Mouse (Mus musculus) heart, embryonic 15.5 days (tissue): Measurements from ENCODE around the gene Naa35. TPM values are rescaled to one million over a fixed set of nuclear protein-coding genes. Genes with fewer than 3 reads are reported as not detected.
"Not testable (repeated sequence)": the region's sequence is repeated elsewhere in the genome, so short reads cannot be mapped to it uniquely, and the experiment has no call there.

Experiments
- ATAC-seq: fragments of 200-750 bp; cut with Nextera tagmentation; replicated peaks from 2 replicates; pipeline ENCODE4 v1.8.0; 2017; ENCODE audit warnings: low read depth, moderate TSS enrichment; ENCODE audit not compliant: insufficient number of reproducible peaks, insufficient read depth, low FRiP score
- H3K27ac ChIP-seq: fragments of 300-500 bp; sonication (generic); 2 replicates; pipeline ENCODE4 v1.5.1; 2015; ENCODE audit warnings: mild to moderate bottlenecking, inconsistent platforms
- H3K27me3 ChIP-seq: fragments of 300-500 bp; sonication (generic); 2 replicates; pipeline ENCODE4 v1.6.1; 2015; ENCODE audit warnings: inconsistent platforms
- H3K36me3 ChIP-seq: fragments of 300-500 bp; sonication (generic); 2 replicates; pipeline ENCODE4 v1.6.1; 2015; ENCODE audit warnings: mild to moderate bottlenecking, inconsistent platforms
- H3K4me1 ChIP-seq: fragments of 300-500 bp; sonication (generic); replicated peaks from 2 replicates; pipeline ENCODE4 v1.6.1; 2015; ENCODE audit warnings: inconsistent platforms
- H3K4me2 ChIP-seq: fragments of 300-500 bp; sonication (generic); 2 replicates; pipeline ENCODE4 v1.6.1; 2015; ENCODE audit warnings: inconsistent platforms, mild to moderate bottlenecking, moderate library complexity
- H3K4me3 ChIP-seq: fragments of 300-500 bp; sonication (generic); 2 replicates; pipeline ENCODE4 v1.5.1; 2015; ENCODE audit warnings: mild to moderate bottlenecking, inconsistent platforms
- H3K9ac ChIP-seq: fragments of 300-500 bp; sonication (generic); 2 replicates; pipeline ENCODE4 v1.6.1; 2015; ENCODE audit warnings: mild to moderate bottlenecking, inconsistent platforms
- H3K9me3 ChIP-seq: fragments of 300-500 bp; sonication (generic); replicated peaks from 2 replicates; pipeline ENCODE4 v1.6.1; 2016; ENCODE audit warnings: inconsistent platforms
- WGBS: fragments of 180-500 bp; shearing (Covaris S2); methylation state at CpG from one replicate; pipeline ENCODE4 v1.1.7; 2015; ENCODE audit warnings: mixed read lengths; 5-methylcytosine and 5-hydroxymethylcytosine counted together
- polyA plus RNA-seq: library from polyadenylated mRNA; unstranded; fragments of >200 nt; fragmentation: Nextera tagmentation; extraction: Ambion mirVana; gene quantifications from 2 replicates; pipeline ENCODE4 v1.2.1, GENCODE M21; 2015

The Naa35 gene
- polyA plus RNA-seq, 1 experiment from 2014 or later = 85.3 TPM

- Histone ChIP-seq H3K4me1 (peaks cover 6% of the 10 kb centered on the region), H3K9ac (no peak overlapping the region), H3K36me3 (no peaks in the 10 kb centered on the region), H3K4me3 (no peak overlapping the region), H3K9me3 (no peaks in the 10 kb centered on the region), H3K27me3 (no peaks in the 10 kb centered on the region), H3K4me2 (no peak overlapping the region), H3K27ac (no peak overlapping the region)
- no peak for ATAC-seq
- whole genome bisulfite sequencing = 96% methylated on average over 4 of the region's 4 CpGs
Measured at GRCm38 (mm10) chr13:59580954-59581353, 4.1 kb upstream of the Naa35 start.

- peaks cover 8% of the 10 kb centered on the region; the same call in 1 of the 2 replicates for H3K36me3 ChIP-seq
- H3K9ac ChIP-seq = peak overlapping the region; percentile 57
- H3K4me1 ChIP-seq = peaks cover 23% of the 10 kb centered on the region
- no peaks in the 10 kb centered on the region for H3K27me3 ChIP-seq
- peak overlapping the region; percentile 79 for H3K4me3 ChIP-seq
- H3K9me3 ChIP-seq = no peaks in the 10 kb centered on the region
- peak; percentile 29 for ATAC-seq
- H3K4me2 ChIP-seq = peak overlapping the region; percentile 84
- 3% methylated on average over 9 of the region's 9 CpGs for WGBS
- peak overlapping the region; percentile 77 for H3K27ac ChIP-seq
Measured at GRCm38 (mm10) chr13:59584481-59584880, 578 bp upstream of the Naa35 start.

GRCm38 (mm10) chr13:59585648-59586005 is 568 bp downstream of the Naa35 start:
- Histone ChIP-seq H3K27me3 (no peaks in the 10 kb centered on the region), H3K9ac (peak overlapping the region; percentile 87), H3K36me3 (peaks cover 18% of the 10 kb centered on the region), H3K4me2 (peak overlapping the region; percentile 72), H3K9me3 (no peaks in the 10 kb centered on the region), H3K4me3 (peak overlapping the region; percentile 79), H3K4me1 (peaks cover 23% of the 10 kb centered on the region), H3K27ac (peak overlapping the region; percentile 76)
- WGBS = under 1% methylated on average over 28 of the region's 28 CpGs
- no peak for ATAC-seq

- peak overlapping the region; percentile 72 for H3K4me2 ChIP-seq
- 89% methylated on average over 2 of the region's 2 CpGs for whole genome bisulfite sequencing
Measured at GRCm38 (mm10) chr13:59587201-59587600, 2.1 kb downstream of the Naa35 start.

GRCm38 (mm10) chr13:59589672-59590071 is 4.6 kb downstream of the Naa35 start:
- 85% methylated on average over 4 of the region's 4 CpGs for whole genome bisulfite sequencing

More at GRCm38 (mm10) chr13:59587201-59587600, 2.1 kb downstream of the Naa35 start:
- ATAC-seq = no peak
- peaks cover 33% of the 10 kb centered on the region for H3K36me3 ChIP-seq
- 0 out of 2 replicates have a peak overlapping the region, but pooled peaks have one; percentile 11 for H3K9ac ChIP-seq
- H3K27me3 ChIP-seq = no peaks in the 10 kb centered on the region
- H3K9me3 ChIP-seq = no peaks in the 10 kb centered on the region
- no peak overlapping the region for H3K27ac ChIP-seq
- H3K4me3 ChIP-seq = no peak overlapping the region
- peaks cover 23% of the 10 kb centered on the region for H3K4me1 ChIP-seq

GRCm38 (mm10) chr13:59590691-59591090 is 5.6 kb downstream of the Naa35 start:
- no peak for ATAC-seq
- no peaks in the 10 kb centered on the region for H3K9me3 ChIP-seq
- 92% methylated on average over 4 of the region's 4 CpGs for WGBS
- no peaks in the 10 kb centered on the region for H3K27me3 ChIP-seq
- H3K4me2 ChIP-seq = no peak overlapping the region
- peaks cover 19% of the 10 kb centered on the region for H3K4me1 ChIP-seq
- H3K36me3 ChIP-seq = peaks cover 48% of the 10 kb centered on the region
- H3K27ac ChIP-seq = no peak overlapping the region
- H3K9ac ChIP-seq = no peak overlapping the region
- H3K4me3 ChIP-seq = no peak overlapping the region

More at GRCm38 (mm10) chr13:59589672-59590071, 4.6 kb downstream of the Naa35 start:
- no peak overlapping the region for H3K4me3 ChIP-seq
- H3K4me1 ChIP-seq = peaks cover 19% of the 10 kb centered on the region
- no peak overlapping the region for H3K9ac ChIP-seq
- no peak overlapping the region for H3K4me2 ChIP-seq
- no peaks in the 10 kb centered on the region for H3K27me3 ChIP-seq
- no peaks in the 10 kb centered on the region for H3K9me3 ChIP-seq
- ATAC-seq = no peak
- peaks cover 43% of the 10 kb centered on the region for H3K36me3 ChIP-seq
- H3K27ac ChIP-seq = no peak overlapping the region

- not testable (repeated sequence) for ATAC-seq, H3K9me3 ChIP-seq, H3K9ac ChIP-seq, H3K27me3 ChIP-seq, H3K4me2 ChIP-seq, H3K4me1 ChIP-seq, H3K4me3 ChIP-seq, H3K27ac ChIP-seq
- H3K36me3 ChIP-seq = peaks cover 50% of the 10 kb centered on the region
- WGBS = 87% methylated on average over 3 of the region's 3 CpGs
Measured at GRCm38 (mm10) chr13:59592058-59592457, 7.0 kb downstream of the Naa35 start.

- ATAC-seq = no peak
- no peaks in the 10 kb centered on the region for H3K9me3 ChIP-seq
- peaks cover 50% of the 10 kb centered on the region for H3K36me3 ChIP-seq
- H3K4me1 ChIP-seq = peaks cover 1% of the 10 kb centered on the region
- 83% methylated on average over 1 of the region's 1 CpGs for WGBS
- H3K27ac ChIP-seq = no peak overlapping the region
- no peaks in the 10 kb centered on the region for H3K27me3 ChIP-seq
- no peak overlapping the region for H3K4me2 ChIP-seq
- H3K9ac ChIP-seq = no peak overlapping the region
- H3K4me3 ChIP-seq = no peak overlapping the region
Measured at GRCm38 (mm10) chr13:59592630-59593029, 7.6 kb downstream of the Naa35 start.

- Histone ChIP-seq H3K4me2 (no peak overlapping the region), H3K4me3 (no peak overlapping the region), H3K9me3 (no peaks in the 10 kb centered on the region), H3K27ac (no peak overlapping the region), H3K4me1 (no peaks in the 10 kb centered on the region), H3K9ac (no peak overlapping the region), H3K27me3 (no peaks in the 10 kb centered on the region), H3K36me3 (peaks cover 85% of the 10 kb centered on the region)
- 89% methylated on average over 5 of the region's 5 CpGs for WGBS
- ATAC-seq = no peak
Measured at GRCm38 (mm10) chr13:59603096-59603495, 18.0 kb downstream of the Naa35 start.

GRCm38 (mm10) chr13:59604511-59604910 is 19.5 kb downstream of the Naa35 start:
- no peak overlapping the region for H3K9ac ChIP-seq
- WGBS = 95% methylated on average over 1 of the region's 1 CpGs
- no peaks in the 10 kb centered on the region for H3K4me1 ChIP-seq
- no peak overlapping the region for H3K4me3 ChIP-seq
- H3K9me3 ChIP-seq = no peaks in the 10 kb centered on the region
- ATAC-seq = no peak
- H3K36me3 ChIP-seq = peaks cover 86% of the 10 kb centered on the region
- no peak overlapping the region for H3K27ac ChIP-seq
- H3K4me2 ChIP-seq = no peak overlapping the region
- no peaks in the 10 kb centered on the region for H3K27me3 ChIP-seq

- no peak for ATAC-seq
- Histone ChIP-seq H3K4me3 (no peak overlapping the region), H3K4me1 (peaks cover 7% of the 10 kb centered on the region), H3K9ac (no peak overlapping the region), H3K36me3 (peaks cover 80% of the 10 kb centered on the region), H3K9me3 (no peaks in the 10 kb centered on the region), H3K27ac (no peak overlapping the region), H3K27me3 (no peaks in the 10 kb centered on the region), H3K4me2 (no peak overlapping the region)
- 79% methylated on average over 10 of the region's 10 CpGs for WGBS
Measured at GRCm38 (mm10) chr13:59605221-59605922, 20.3 kb downstream of the Naa35 start.

GRCm38 (mm10) chr13:59609885-59610284 is 24.8 kb downstream of the Naa35 start:
- 78% methylated on average over 4 of the region's 4 CpGs for WGBS
- H3K36me3 ChIP-seq = peaks cover 65% of the 10 kb centered on the region
- H3K4me3 ChIP-seq = no peak overlapping the region
- ATAC-seq = no peak
- H3K4me2 ChIP-seq = no peak overlapping the region
- H3K9ac ChIP-seq = no peak overlapping the region
- H3K27me3 ChIP-seq = no peaks in the 10 kb centered on the region
- peak overlapping the region; percentile 92 for H3K27ac ChIP-seq
- H3K9me3 ChIP-seq = no peaks in the 10 kb centered on the region
- H3K4me1 ChIP-seq = peaks cover 11% of the 10 kb centered on the region
